In the genomic region with DNA sequence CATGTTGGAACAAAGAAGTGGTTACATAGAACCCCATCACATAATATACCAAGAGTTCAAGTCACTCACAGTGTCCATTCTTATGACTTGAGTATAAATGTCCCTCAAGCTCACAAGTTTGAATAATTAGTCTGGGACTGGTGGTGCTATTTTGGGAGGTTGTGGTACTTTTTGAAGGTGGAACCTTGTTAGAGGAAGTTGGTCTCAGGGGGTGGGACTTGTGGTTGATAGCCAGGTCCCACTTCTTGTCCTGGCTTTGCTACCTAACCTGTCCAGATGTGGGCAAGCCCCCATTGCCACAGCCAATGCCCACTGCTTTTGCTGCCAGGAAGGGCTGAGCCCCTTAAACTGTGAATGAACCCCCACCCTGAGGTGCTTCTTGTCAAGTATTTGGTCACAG, we compare ENCODE assay signal across 24 mouse cellular contexts. TPM values are rescaled to one million over a fixed set of nuclear protein-coding genes. Genes with fewer than 3 reads are reported as not detected.
DNase-seq lines count a peak whose midpoint lies in the region; ATAC-seq and TF ChIP-seq lines count a peak whose summit lies in the region.
"Had no signal": no experiment of that assay in that cellular context is flagged by ENCODE, and none has a peak within 500 bp of the region (broad histone marks: within the 10 kb centered on the region; RNA-seq: fewer than 3 reads in every experiment).

No protein-coding gene starts in this region.

- TF ChIP-seq RAD21 in CH12.LX (IDR thresholded peaks at IDR 0.05; ENCODE audit: low read depth, low read length) = no peak; the same call in 1 of the 2 replicates

- H3K36me3 ChIP-seq in CH12.LX (replicated peaks in 1 of 2; ENCODE audit: control insufficient read depth in 1 of 2, insufficient read depth in 1 of 2, low read length in 1 of 2) = peaks cover 19 to 65% of the 10 kb centered on the region in 2 experiments
- H3K36me3 ChIP-seq in spleen, adult 2 months (ENCODE audit: control insufficient read depth, insufficient read depth, low read length) = peaks cover 2% of the 10 kb centered on the region; the same call in 1 of the 2 replicates
- no peaks in the 10 kb centered on the region for H3K36me3 ChIP-seq in midbrain, embryonic 15.5 days (replicated peaks)
- H3K36me3 ChIP-seq: forebrain, embryonic 10.5 days; heart, embryonic 12.5 days had no signal

- peak; percentile 39 for TF ChIP-seq POLR2A in CH12.LX (IDR thresholded peaks at IDR 0.05; ENCODE audit: low read depth, low read length)
- TF ChIP-seq POLR2A in spleen, adult 2 months (IDR thresholded peaks at IDR 0.05; ENCODE audit: low read depth, low read length) = no peak

- in situ Hi-C loops in CH12.LX (cut with MboI; ENCODE audit: low pct_ligation_motif_present, low pct_unique_long_range_greater_than_20kb, low sequenced_read_pairs) = no loop called here

- no peaks in the 10 kb centered on the region for H3K27me3 ChIP-seq in CH12.LX (replicated peaks)
- no peaks in the 10 kb centered on the region for H3K27me3 ChIP-seq in spleen, adult 2 months (ENCODE audit: control insufficient read depth, insufficient read depth, low read length)
- H3K27me3 ChIP-seq in midbrain, embryonic 15.5 days (replicated peaks) = no peaks in the 10 kb centered on the region
- H3K27me3 ChIP-seq: heart, embryonic 12.5 days had no signal

- peaks cover 23% of the 10 kb centered on the region for H3K9me3 ChIP-seq in CH12.LX (replicated peaks; ENCODE audit: low read length)
- no peaks in the 10 kb centered on the region for H3K9me3 ChIP-seq in midbrain, embryonic 15.5 days

- H3K4me1 ChIP-seq in CH12.LX (ENCODE audit: control insufficient read depth in 1 of 2, insufficient read depth in 2 of 2) = peaks cover 59 to 94% of the 10 kb centered on the region in 2 experiments
- peaks cover 41% of the 10 kb centered on the region; the same call in 1 of the 2 replicates for H3K4me1 ChIP-seq in spleen, adult 2 months (ENCODE audit: control insufficient read depth, insufficient read depth, insufficient read length)
- H3K4me1 ChIP-seq in midbrain, embryonic 15.5 days = 0 out of 2 replicates have a peak, but pooled peaks cover 3% of the 10 kb centered on the region

- peaks cover 92% of the 10 kb centered on the region for H3K79me2 ChIP-seq in CH12.LX (replicated peaks; ENCODE audit: control insufficient read depth, extremely low read depth, insufficient read depth, poor library complexity, severe bottlenecking)

- dilution Hi-C loops in CH12.LX (cut with MboI; ENCODE audit: extremely low pct_ligation_motif_present, extremely low pct_unique_long_range_greater_than_20kb, low sequenced_read_pairs) = no loop called here

- ATAC-seq in megakaryocyte progenitor cell, adult 5-6 weeks (replicated peaks; ENCODE audit: poor library complexity) = peak; percentile 64
- ATAC-seq in midbrain, embryonic 15.5 days (replicated peaks) = no peak
- ATAC-seq: forebrain, embryonic 16.5 days; hindbrain, postnatal 0 days; intestine, embryonic 16.5 days; lung, postnatal 0 days had no signal

- peak overlapping the region; percentile 90; the same call in 1 of the 2 replicates for H3K4me2 ChIP-seq in CH12.LX (ENCODE audit: insufficient read depth, low read depth, poor library complexity, severe bottlenecking)
- H3K4me2 ChIP-seq in midbrain, embryonic 15.5 days = no peak overlapping the region
- H3K4me2 ChIP-seq: heart, embryonic 12.5 days had no signal

- H3K27ac ChIP-seq in CH12.LX (ENCODE audit: insufficient read depth, low read depth) = peak overlapping the region; percentile 99
- peak overlapping the region; percentile 87 for H3K27ac ChIP-seq in spleen, adult 2 months (ENCODE audit: insufficient read depth, low read length)
- no peak overlapping the region for H3K27ac ChIP-seq in midbrain, embryonic 15.5 days
- H3K27ac ChIP-seq: forebrain, embryonic 10.5 days; hindbrain, postnatal 0 days; liver, embryonic 14.5 days had no signal

- peak; percentile 83 for DNase-seq in A20 (ENCODE audit: low read depth, low spot score)
- DNase-seq in CH12.LX (ENCODE audit: extremely low read depth) = peak; percentile 94
- DNase-seq in spleen, adult 2 months (ENCODE audit: low read depth in 1 of 2, low spot score in 2 of 2) = peak; percentile 68 to 69
- DNase-seq in thymus, postnatal 25 days = no peak
- no peak for DNase-seq in layer of hippocampus, postnatal 14 days (ENCODE audit: low spot score in 2 of 2)
- DNase-seq: adrenal gland, postnatal 25 days; cerebellum, adult 9-11 months; gastrocnemius, postnatal 14 days; heart, adult 18-20 months; heart, postnatal 10 days; kidney, adult 9 months; kidney, postnatal 25 days; layer of hippocampus, postnatal 36 days; retina, postnatal 1 day had no signal

- H3K4me3 ChIP-seq in CH12.LX (replicated peaks in 1 of 3; ENCODE audit: low read depth in 2 of 3, low read length in 2 of 3, poor library complexity in 1 of 3) = no peak overlapping the region
- no peak overlapping the region for H3K4me3 ChIP-seq in spleen, adult 2 months (ENCODE audit: extremely low read depth, insufficient read depth, insufficient read length)
- no peak overlapping the region for H3K4me3 ChIP-seq in midbrain, embryonic 15.5 days
- H3K4me3 ChIP-seq: forebrain, embryonic 10.5 days; heart, embryonic 12.5 days; layer of hippocampus, adult 2 months had no signal

- TF ChIP-seq CTCF in CH12.LX (conservative IDR thresholded peaks at IDR 0.05 in 1 of 2, IDR thresholded peaks at IDR 0.05 in 1 of 2; ENCODE audit: low read depth in 2 of 2, low read length in 2 of 2) = no peak
- TF ChIP-seq CTCF in spleen, adult 2 months (IDR thresholded peaks at IDR 0.05; ENCODE audit: extremely low read depth, insufficient read depth, insufficient read length, insufficient replicate concordance) = no peak

- H3K9ac ChIP-seq in CH12.LX (ENCODE audit: insufficient read depth, low read depth) = peak overlapping the region; percentile 81; the same call in 1 of the 2 replicates
- H3K9ac ChIP-seq in midbrain, embryonic 15.5 days = no peak overlapping the region
- H3K9ac ChIP-seq: heart, embryonic 12.5 days; liver, embryonic 14.5 days had no signal

- TF ChIP-seq EP300 in CH12.LX (IDR thresholded peaks at IDR 0.05; ENCODE audit: low read length) = peak; percentile 87

TF ChIP-seq in CH12.LX, 34 proteins besides CTCF, POLR2A, EP300 and RAD21:
- TF ChIP-seq MEF2A (IDR thresholded peaks at IDR 0.05; ENCODE audit: borderline replicate concordance, low read depth, low read length) (peak; percentile 100), UBTF (IDR thresholded peaks at IDR 0.05; ENCODE audit: low read depth, low read length) (no peak), JUND (conservative IDR thresholded peaks at IDR 0.05; ENCODE audit: low read depth, low read length) (no peak; the same call in 1 of the 2 replicates), ZKSCAN1 (IDR thresholded peaks at IDR 0.05; ENCODE audit: borderline replicate concordance, low read depth, low read length) (no peak), ZMIZ1 (IDR thresholded peaks at IDR 0.05; ENCODE audit: low read depth, low read length) (peak; percentile 71; the same call in 1 of the 2 replicates), MAFK (IDR thresholded peaks at IDR 0.05; ENCODE audit: insufficient replicate concordance, low read length) (peak; percentile 58; the same call in 1 of the 2 replicates), TCF12 (IDR thresholded peaks at IDR 0.05; ENCODE audit: low read depth, low read length) (peak; percentile 84), PAX5 (IDR thresholded peaks at IDR 0.05; ENCODE audit: low read length) (no peak), ELF1 (IDR thresholded peaks at IDR 0.05; ENCODE audit: low read depth, low read length) (no peak; the same call in none of the 2 replicates), SIN3A (IDR thresholded peaks at IDR 0.05; ENCODE audit: low read length) (peak; percentile 73; the same call in 1 of the 2 replicates), MYC (IDR thresholded peaks at IDR 0.05; ENCODE audit: low read depth, low read length) (peak; percentile 54; the same call in 1 of the 2 replicates), MAX (IDR thresholded peaks at IDR 0.05; ENCODE audit: low read length) (0 out of 2 replicates have a peak, but pooled peaks have one; percentile 21), MAZ (IDR thresholded peaks at IDR 0.05; ENCODE audit: low read depth, low read length) (0 out of 2 replicates have a peak, but pooled peaks have one; percentile 37), BHLHE40 (IDR thresholded peaks at IDR 0.05; ENCODE audit: low read depth, low read length) (peak; percentile 73), CHD2 (IDR thresholded peaks at IDR 0.05; ENCODE audit: low read length) (0 out of 2 replicates have a peak, but pooled peaks have one; percentile 24), E2F4 (IDR thresholded peaks at IDR 0.05; ENCODE audit: insufficient replicate concordance, low read depth, low read length) (no peak), ETS1 (conservative IDR thresholded peaks at IDR 0.05; ENCODE audit: low read depth, low read length) (peak; percentile 84), MXI1 (IDR thresholded peaks at IDR 0.05; ENCODE audit: low read depth, low read length) (no peak), IRF4 (IDR thresholded peaks at IDR 0.05; ENCODE audit: low read depth, low read length) (peak; percentile 85)

RNA-seq across cellular contexts. Expression of a gene that starts 28.9 kb away (rescaled TPM):
- total RNA-seq in CH12.LX (2012; rRNA removed) = 270 and 337 TPM in 2 replicates
- total RNA-seq in CH12.LX (2014; rRNA removed) = 289 and 323 TPM in 2 replicates
- 381 and 463 TPM in 2 replicates for polyA plus RNA-seq in CH12.LX (2012; ENCODE audit: insufficient read length, low read depth)
- 34.1 and 39.9 TPM in 2 replicates for total RNA-seq in megakaryocyte progenitor cell, adult 5-6 weeks (2015)
- total RNA-seq in megakaryocyte progenitor cell, adult 5-6 weeks (2017) = 24.8 and 32.6 TPM in 2 replicates
- 106 and 118 TPM in 2 replicates for polyA plus RNA-seq in spleen, adult 2 months (2012; rRNA removed)
- polyA plus RNA-seq in midbrain, embryonic 15.5 days (2015; fragmentation: Nextera tagmentation; extraction: Ambion mirVana) = 107 and 117 TPM in 2 replicates
- total RNA-seq in layer of hippocampus, postnatal 14 days (2021) = 100 to 1,000 TPM; 701 to 769 TPM

Comparison
In these comparisons a context has a peak if more than half of its experiments do, and no peak if none do; other contexts are left out.
1. DNase-seq: peak in A20 (single experiment), CH12.LX (single experiment) and spleen, adult 2 months (2 of 2); none in thymus, postnatal 25 days (single experiment) and layer of hippocampus, postnatal 14 days (0 of 2).
2. RNA of a gene that starts 28.9 kb away (total RNA-seq): 701 to 769 TPM in layer of hippocampus, postnatal 14 days and 270 to 337 TPM in CH12.LX; 24.8 to 39.9 TPM in megakaryocyte progenitor cell, adult 5-6 weeks; every median in the first group is over 4 times any median in the second.